Mouse (Mus musculus) neutrophil, adult 5-6 weeks (primary cell): ENCODE measurements around the gene Gas2l2. TPM values are rescaled to one million over a fixed set of nuclear protein-coding genes. Genes with fewer than 3 reads are reported as not detected.

ENCODE experiments used
- ATAC-seq: fragments of 151-379, 151-347 bp; 2 replicates; pipeline ENCODE4 v1.8.0; 2017; ENCODE audit warnings: mild to moderate bottlenecking, moderate TSS enrichment; ENCODE audit not compliant: insufficient number of reproducible peaks, poor library complexity, low FRiP score, severe bottlenecking; ENCODE audit errors: extremely low read depth
- total RNA-seq: library from RNA; stranded (forward); fragments of 200-1000 nt; gene quantifications from 2 replicates; pipeline ENCODE4 v1.2.3, GENCODE M21; 2017

The Gas2l2 gene
- total RNA-seq, 1 experiment from 2014 or later = not detected

DNA sequence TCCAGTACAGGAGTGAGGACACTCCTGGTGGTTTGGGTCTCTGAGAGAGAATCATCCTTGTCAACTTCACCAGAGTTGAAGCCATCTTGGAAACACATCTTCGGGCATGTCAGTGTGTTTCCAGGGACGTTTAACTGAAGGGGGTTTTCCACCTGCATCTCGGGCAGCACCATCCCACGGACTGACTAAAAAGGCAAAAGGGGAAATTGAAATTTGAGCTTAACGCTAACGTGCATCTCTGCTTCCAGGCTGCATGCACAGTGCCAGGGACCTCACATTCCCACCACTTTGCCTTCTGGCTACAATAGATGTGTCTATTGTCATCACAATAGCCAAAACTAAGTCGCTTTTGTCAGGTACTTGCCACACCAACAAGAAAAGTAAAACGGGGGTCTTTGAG lies 21.0 kb downstream of the Gas2l2 start:
- ATAC-seq = no peak

DNA sequence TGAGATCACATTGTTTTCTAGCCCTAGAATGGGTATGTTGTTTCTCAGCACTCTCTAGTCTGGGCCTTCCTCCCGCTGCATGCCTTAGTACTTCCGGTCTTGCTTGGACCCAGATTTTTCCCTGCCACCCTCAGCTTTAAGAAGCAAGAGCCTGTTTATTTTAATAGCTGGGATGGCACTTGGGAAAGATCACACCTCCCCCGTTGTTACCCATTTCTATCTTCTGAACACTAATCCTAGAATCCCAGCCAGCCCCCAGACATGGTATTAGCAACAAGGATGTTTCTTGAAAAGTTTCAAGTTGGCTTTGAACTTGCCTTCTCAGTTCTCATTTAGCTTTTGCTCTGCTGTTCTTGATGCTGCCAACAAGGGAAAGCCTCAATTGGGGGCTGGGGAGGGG lies 22.9 kb downstream of the Gas2l2 start:
- ATAC-seq = no peak

DNA sequence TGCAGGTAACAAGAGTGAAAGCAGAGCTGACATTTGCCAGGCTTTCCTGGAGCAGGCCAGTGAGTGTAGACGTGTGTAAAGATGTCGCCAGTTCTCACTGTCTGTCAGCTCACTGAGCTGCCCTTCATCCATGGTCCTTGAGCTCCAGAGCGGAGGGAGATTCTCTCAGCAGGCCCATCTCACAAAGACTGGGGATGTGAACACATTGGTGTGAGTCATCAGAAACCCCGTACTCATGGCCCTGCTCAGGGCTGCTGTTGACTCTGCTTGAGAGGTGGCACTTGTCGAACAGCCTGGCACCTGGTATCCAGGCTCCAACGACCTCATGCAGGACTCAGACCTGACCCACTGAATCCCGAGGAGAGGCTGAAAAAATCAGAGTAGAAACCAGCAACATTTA lies 25.5 kb downstream of the Gas2l2 start:
- no peak for ATAC-seq

DNA sequence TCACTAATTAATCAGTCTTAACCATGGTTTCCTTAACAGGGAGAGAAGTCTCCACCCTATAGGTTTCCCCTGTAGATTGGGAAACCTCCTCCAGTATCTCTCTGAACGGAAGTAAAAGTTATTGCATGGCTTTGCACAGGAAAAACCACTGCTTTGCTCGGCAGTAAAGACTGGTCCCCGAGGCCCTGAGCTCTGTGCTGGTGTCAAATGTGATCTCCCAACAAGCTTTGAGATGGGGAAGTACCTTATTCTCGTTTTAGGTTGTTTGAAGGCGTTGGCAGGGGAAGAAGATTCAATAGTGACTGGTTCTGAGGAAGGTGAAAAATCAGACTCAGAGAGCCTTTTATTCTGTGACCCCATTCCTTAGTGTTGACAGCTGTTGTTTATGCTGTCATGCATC lies 30.5 kb downstream of the Gas2l2 start:
- no peak for ATAC-seq

DNA sequence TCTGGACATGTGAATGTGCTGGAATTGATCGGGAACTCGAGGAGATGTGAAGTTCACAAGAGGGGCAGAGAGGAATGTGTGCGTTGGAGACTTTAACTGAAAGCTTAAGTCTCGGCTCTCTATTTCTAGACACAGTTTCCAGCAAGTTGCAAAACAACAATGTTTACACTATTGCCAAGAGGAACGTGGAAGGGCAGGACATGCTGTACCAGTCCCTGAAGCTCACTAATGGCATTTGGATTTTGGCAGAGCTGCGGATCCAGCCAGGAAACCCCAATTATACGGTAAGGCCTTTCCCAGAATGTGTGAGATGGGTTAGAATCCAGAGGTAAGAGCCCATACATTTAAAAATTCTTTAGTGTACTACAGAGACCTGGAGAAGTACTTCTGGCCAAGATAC lies 31.6 kb downstream of the Gas2l2 start:
- ATAC-seq = no peak

DNA sequence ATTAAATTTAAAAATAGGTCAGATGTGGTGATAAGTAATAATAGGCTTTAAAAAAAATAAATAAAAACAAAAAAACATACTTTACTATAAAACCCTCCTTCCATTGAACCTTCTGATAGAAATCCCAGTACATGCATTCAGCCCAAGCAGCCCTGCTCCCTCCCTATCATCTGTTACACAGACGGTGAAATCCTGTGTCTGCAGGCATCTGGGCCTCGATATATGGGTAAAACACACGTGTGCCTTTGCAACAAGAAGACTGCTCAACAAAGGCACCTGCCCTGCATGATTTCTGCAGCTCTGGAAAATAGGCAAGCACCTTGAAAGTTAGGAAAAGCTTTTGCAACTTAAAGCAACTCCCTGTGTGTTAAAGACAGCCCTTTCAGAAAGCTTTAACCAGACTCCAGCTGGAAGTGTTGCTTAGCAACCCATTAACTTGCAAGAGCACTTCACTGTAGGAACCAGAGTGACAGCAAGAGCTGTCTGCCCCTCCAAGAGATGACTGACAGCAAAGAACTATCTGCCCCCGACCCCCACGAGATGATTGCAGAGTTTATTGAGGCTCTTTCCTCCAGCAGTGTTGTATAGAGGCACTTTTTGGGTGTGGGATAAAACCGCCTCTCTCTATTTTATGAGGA lies 34.3 kb downstream of the Gas2l2 start:
- no peak for ATAC-seq

DNA sequence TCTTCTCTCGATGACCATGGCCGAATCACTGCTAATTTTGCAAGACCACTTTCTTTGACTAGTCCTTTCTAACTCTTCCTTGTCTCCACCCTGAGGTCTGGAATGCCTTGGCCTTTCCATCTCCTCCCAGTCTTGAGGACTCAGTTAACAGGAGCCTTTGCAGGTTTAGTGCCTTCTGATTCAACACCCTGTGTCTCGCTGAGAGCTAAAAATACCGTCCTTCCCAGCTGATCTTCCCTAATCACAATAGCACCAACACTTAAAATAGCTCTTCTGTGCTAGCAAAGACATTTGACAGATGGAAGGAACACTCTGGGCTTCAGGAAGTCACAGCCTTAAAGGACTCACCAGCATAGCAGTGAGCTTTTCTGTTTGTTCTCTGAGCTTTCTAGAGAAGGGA lies 36.2 kb downstream of the Gas2l2 start:
- no peak for ATAC-seq

DNA sequence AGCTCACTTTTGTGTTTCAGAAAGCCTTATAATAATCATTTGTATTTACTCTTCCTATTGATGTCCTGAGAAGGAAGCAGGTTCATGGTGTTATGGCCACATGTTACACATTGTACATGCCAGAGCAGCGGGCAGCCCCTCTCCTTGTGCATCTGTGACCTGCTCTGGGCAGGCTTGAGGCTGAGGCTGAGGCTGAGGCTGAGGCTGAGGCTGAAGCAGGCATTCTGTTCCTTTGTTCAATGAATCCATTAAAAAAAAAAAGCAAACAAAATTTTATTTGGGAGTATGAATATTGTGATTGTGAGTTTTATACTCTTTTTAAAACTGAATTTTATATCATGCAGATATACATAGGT lies 45.7 kb downstream of the Gas2l2 start:
- ATAC-seq = no peak

DNA sequence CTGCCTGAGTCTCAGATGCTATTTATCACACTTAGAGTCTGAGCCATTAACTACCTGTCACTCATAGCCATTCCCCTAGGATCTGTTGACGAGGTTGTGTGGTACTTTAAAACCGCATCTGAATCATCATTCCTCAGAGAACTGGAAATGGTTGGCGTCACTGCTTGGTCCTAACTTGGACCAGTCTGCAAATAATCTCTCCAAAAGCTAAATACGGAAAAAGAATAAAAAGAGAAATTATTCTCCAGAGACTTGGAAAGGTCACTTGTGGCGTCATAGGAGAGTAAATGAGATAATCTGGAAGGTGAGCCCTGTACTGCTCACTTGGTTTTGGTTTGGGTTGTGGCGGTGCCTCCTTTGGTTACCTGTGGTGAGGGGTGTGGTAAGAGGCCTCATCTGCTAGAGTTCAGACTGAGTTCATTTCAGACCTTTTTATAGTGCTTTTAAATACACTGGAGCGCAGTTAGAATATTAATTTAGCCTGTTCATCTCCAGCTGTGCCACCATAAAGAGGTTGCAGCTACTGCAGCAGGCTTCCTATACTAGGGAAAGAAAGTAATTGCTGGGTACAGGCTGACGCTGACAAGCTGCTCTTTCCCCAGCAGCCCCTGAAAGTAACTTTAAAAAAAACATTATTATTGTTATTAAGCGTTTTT lies 46.3 kb downstream of the Gas2l2 start:
- ATAC-seq = no peak

DNA sequence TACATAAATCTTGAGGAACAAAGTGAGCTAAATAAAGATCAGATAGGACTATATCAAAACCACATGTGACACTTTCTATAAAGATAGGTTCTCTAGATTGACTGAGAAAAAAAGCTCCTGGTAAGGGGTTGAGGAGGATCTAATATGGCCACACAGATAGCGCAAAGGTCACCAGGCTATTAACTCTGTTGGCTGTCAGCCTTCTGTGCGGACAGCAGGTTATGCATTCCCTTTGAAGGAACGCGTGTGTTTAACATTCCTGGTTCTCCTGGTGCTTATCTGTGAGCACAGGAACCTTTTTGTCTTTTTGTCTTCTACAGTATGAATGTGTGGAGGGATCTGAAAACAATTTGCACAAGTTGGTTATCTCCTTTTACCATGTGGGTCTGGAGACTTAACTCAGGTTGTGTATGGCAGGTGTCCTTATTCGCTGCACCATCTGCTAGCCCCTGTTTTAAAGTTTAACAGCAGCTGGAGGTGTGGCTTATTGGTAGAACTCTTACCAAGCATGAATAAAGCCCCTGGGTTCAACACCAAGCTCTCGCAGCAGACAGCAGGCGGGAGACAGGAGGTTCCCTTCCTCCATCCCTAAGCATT lies 49.4 kb downstream of the Gas2l2 start:
- ATAC-seq = no peak

Other genes starting within 250 kb of the Gas2l2 start
- 5.3 and 6.6 TPM in 2 replicates for gene Slfn3, start 238.1 kb downstream of the Gas2l2 start, total RNA-seq
- 0.37 and 0.93 TPM in 2 replicates for gene Slfn14, start 142.7 kb downstream of the Gas2l2 start, total RNA-seq
- 71.2 and 77.4 TPM in 2 replicates for gene Ap2b1, start 130.4 kb downstream of the Gas2l2 start, total RNA-seq
- gene Pex12, start 126.9 kb downstream of the Gas2l2 start, total RNA-seq = 6.5 and 7.6 TPM in 2 replicates
- gene Rasl10b, start 20.3 kb downstream of the Gas2l2 start, total RNA-seq = 0.37 and 1.0 TPM in 2 replicates
- gene 1700020L24Rik, start 8.2 kb upstream of the Gas2l2 start, total RNA-seq = 0.93 and 2.6 TPM in 2 replicates
- 0.25 TPM in 1 of 2 replicates, not detected in the other for gene Mmp28, start 33.6 kb upstream of the Gas2l2 start, total RNA-seq
- 59.3 and 61.3 TPM in 2 replicates for gene Taf15, start 43.6 kb upstream of the Gas2l2 start, total RNA-seq
- gene Heatr9, start 92.7 kb upstream of the Gas2l2 start, total RNA-seq = not detected in 2 replicates
- gene Ccl5, start 101.1 kb upstream of the Gas2l2 start, total RNA-seq = 14.0 and 15.2 TPM in 2 replicates
- gene Ccl9, start 149.2 kb upstream of the Gas2l2 start, total RNA-seq = 30.6 and 52.2 TPM in 2 replicates
- 1,141 and 1,189 TPM in 2 replicates for gene Ccl6, start 163.6 kb upstream of the Gas2l2 start, total RNA-seq
- 1.4 TPM in 1 of 2 replicates, not detected in the other for gene Rpl9-ps1, start 216.2 kb upstream of the Gas2l2 start, total RNA-seq
- 25.6 and 29.2 TPM in 2 replicates for gene Ccl3, start 219.9 kb upstream of the Gas2l2 start, total RNA-seq
- 15.6 and 16.2 TPM in 2 replicates for gene Ccl4, start 233.1 kb upstream of the Gas2l2 start, total RNA-seq